Mouse (Mus musculus) kidney, adult 11 months (tissue): Measurements from ENCODE around the gene Cul4b.
"Not testable (repeated sequence)": the region's sequence is repeated elsewhere in the genome, so short reads cannot be mapped to it uniquely, and the experiment has no call there.

ENCODE experiments used
- DNase-seq: peaks from one replicate; pipeline ENCODE4 v3.0.0; 2022

Gene Cul4b

GRCm38 (mm10) chrX:38576078-38576477, at the start of gene Cul4b:
Gene Cul4b (minus strand): TSS chrX:38576196.
- DNase-seq, result no peak

- peak; percentile 10 for DNase-seq
These were observed 25.0 kb upstream of the Cul4b start for GRCm38 (mm10) chrX:38600995-38601369.

GRCm38 (mm10) chrX:38600177-38600994, 24.4 kb upstream of the Cul4b start, which contains the start of gene Mcts1:
Gene Mcts1 (plus strand): TSS chrX:38600578.
- peak; percentile 82 for DNase-seq

GRCm38 (mm10) chrX:38593180-38593889, 17.3 kb upstream of the Cul4b start:
- no peak for DNase-seq

GRCm38 (mm10) chrX:38591749-38592148, 15.8 kb upstream of the Cul4b start:
- DNase-seq, result no peak

- peak; percentile 38 for DNase-seq
These were observed 13.8 kb upstream of the Cul4b start for GRCm38 (mm10) chrX:38589827-38590226.

GRCm38 (mm10) chrX:38583261-38583660, 7.3 kb upstream of the Cul4b start:
- DNase-seq, result no peak

GRCm38 (mm10) chrX:38581140-38581539, 5.1 kb upstream of the Cul4b start:
- no peak for DNase-seq

- DNase-seq, result no peak
These were observed 9.3 kb downstream of the Cul4b start for GRCm38 (mm10) chrX:38566521-38567205.

GRCm38 (mm10) chrX:38565176-38565542, 10.8 kb downstream of the Cul4b start:
- no peak for DNase-seq

- DNase-seq, result peak; percentile 95
These were observed 11.3 kb downstream of the Cul4b start for GRCm38 (mm10) chrX:38564542-38565175.

- peak; percentile 22 for DNase-seq
These were observed 12.0 kb downstream of the Cul4b start for GRCm38 (mm10) chrX:38563941-38564541.

GRCm38 (mm10) chrX:38553255-38553654, 22.7 kb downstream of the Cul4b start:
- DNase-seq, result no peak

GRCm38 (mm10) chrX:38514556-38514955, 61.4 kb downstream of the Cul4b start:
- no peak for DNase-seq

GRCm38 (mm10) chrX:38504846-38505245, 71.2 kb downstream of the Cul4b start:
- DNase-seq, result no peak

GRCm38 (mm10) chrX:38502182-38502581, 73.8 kb downstream of the Cul4b start:
- DNase-seq, result not testable (repeated sequence)

- not testable (repeated sequence) for DNase-seq
These were observed 90.5 kb downstream of the Cul4b start for GRCm38 (mm10) chrX:38485464-38485863.
